Mouse (Mus musculus) limb, embryonic 10.5 days (tissue): Measurements from ENCODE around the gene Bpgm. TPM values are rescaled to one million over a fixed set of nuclear protein-coding genes. Genes with fewer than 3 reads are reported as not detected.

Source experiments
- DNase-seq: peaks from one replicate; pipeline ENCODE4 v3.0.0-alpha.2; 2017; ENCODE audit warnings: low spot score
- H3K27ac ChIP-seq: fragments of 300-500 bp; sonication (generic); 2 replicates; pipeline ENCODE4 v1.5.1; 2016; ENCODE audit warnings: mild to moderate bottlenecking
- H3K27me3 ChIP-seq: fragments of 300-500 bp; sonication (generic); 2 replicates; pipeline ENCODE4 v1.6.1; 2016; ENCODE audit warnings: low read depth, mild to moderate bottlenecking; ENCODE audit not compliant: poor library complexity, severe bottlenecking
- H3K36me3 ChIP-seq: fragments of 300-500 bp; sonication (generic); 2 replicates; pipeline ENCODE4 v1.6.1; 2016; ENCODE audit warnings: mild to moderate bottlenecking, moderate library complexity
- H3K4me1 ChIP-seq: fragments of 300-500 bp; sonication (generic); 2 replicates; pipeline ENCODE4 v1.6.1; 2016
- H3K4me3 ChIP-seq: fragments of 300-500 bp; sonication (generic); 2 replicates; pipeline ENCODE4 v1.5.1; 2016; ENCODE audit warnings: mild to moderate bottlenecking, moderate library complexity
- H3K9me3 ChIP-seq: fragments of 300-500 bp; sonication (generic); replicated peaks from 2 replicates; pipeline ENCODE4 v1.6.1; 2016; ENCODE audit warnings: mild to moderate bottlenecking
- WGBS: fragments of 180-500 bp; shearing (Covaris S2); methylation state at CpG from one replicate; pipeline ENCODE4 v1.1.7; 2016; 5-methylcytosine and 5-hydroxymethylcytosine counted together
- polyA plus RNA-seq: library from polyadenylated mRNA; unstranded; fragments of >200 nt; fragmentation: Nextera tagmentation; extraction: Ambion mirVana; gene quantifications from 2 replicates; pipeline ENCODE4 v1.2.1, GENCODE M21; 2016

Gene Bpgm
- polyA plus RNA-seq, 1 experiment from 2014 or later = 49.5 TPM

GRCm38 (mm10) chr6:34497991-34498625, 22.1 kb downstream of the Bpgm start:
- 77% methylated on average over 5 of the region's 5 CpGs for WGBS
- peaks cover 7% of the 10 kb centered on the region for H3K36me3 ChIP-seq
- peaks cover 33% of the 10 kb centered on the region for H3K4me1 ChIP-seq
- H3K4me3 ChIP-seq = no peak overlapping the region
- H3K9me3 ChIP-seq = no peaks in the 10 kb centered on the region
- H3K27ac ChIP-seq = 0 out of 2 replicates have a peak overlapping the region, but pooled peaks have one; percentile 11
- no peaks in the 10 kb centered on the region for H3K27me3 ChIP-seq
- DNase-seq = no peak

GRCm38 (mm10) chr6:34502291-34502690, 26.3 kb downstream of the Bpgm start:
- H3K27me3 ChIP-seq = no peaks in the 10 kb centered on the region
- H3K4me1 ChIP-seq = peaks cover 8% of the 10 kb centered on the region; the same call in 1 of the 2 replicates
- no peak overlapping the region for H3K4me3 ChIP-seq
- no peaks in the 10 kb centered on the region for H3K9me3 ChIP-seq
- no peak overlapping the region for H3K27ac ChIP-seq
- no peak for DNase-seq
- H3K36me3 ChIP-seq = peaks cover 14% of the 10 kb centered on the region
- WGBS = 92% methylated on average over 7 of the region's 7 CpGs

- H3K9me3 ChIP-seq = no peaks in the 10 kb centered on the region
- H3K27ac ChIP-seq = no peak overlapping the region
- no peaks in the 10 kb centered on the region for H3K4me1 ChIP-seq
- peaks cover 14% of the 10 kb centered on the region for H3K36me3 ChIP-seq
- H3K4me3 ChIP-seq = no peak overlapping the region
- WGBS = 83% methylated on average over 11 of the region's 11 CpGs
- DNase-seq = no peak
- no peaks in the 10 kb centered on the region for H3K27me3 ChIP-seq
Observed at GRCm38 (mm10) chr6:34505957-34506356, 29.9 kb downstream of the Bpgm start.

GRCm38 (mm10) chr6:34507581-34507980, 31.6 kb downstream of the Bpgm start:
- Histone ChIP-seq H3K4me1 (no peaks in the 10 kb centered on the region), H3K9me3 (no peaks in the 10 kb centered on the region), H3K4me3 (no peak overlapping the region), H3K36me3 (peaks cover 14% of the 10 kb centered on the region), H3K27me3 (no peaks in the 10 kb centered on the region), H3K27ac (no peak overlapping the region)
- no peak for DNase-seq
- WGBS = 91% methylated on average over 4 of the region's 4 CpGs

GRCm38 (mm10) chr6:34508016-34508415, 32.0 kb downstream of the Bpgm start:
- no peak overlapping the region for H3K27ac ChIP-seq
- DNase-seq = no peak
- WGBS = 85% methylated on average over 4 of the region's 4 CpGs

GRCm38 (mm10) chr6:34510277-34510676, 34.3 kb downstream of the Bpgm start:
- WGBS = 90% methylated on average over 5 of the region's 5 CpGs
- Histone ChIP-seq H3K27me3 (no peaks in the 10 kb centered on the region), H3K36me3 (peaks cover under 1% of the 10 kb centered on the region; the same call in 1 of the 2 replicates), H3K27ac (no peak overlapping the region), H3K4me3 (no peak overlapping the region), H3K9me3 (no peaks in the 10 kb centered on the region), H3K4me1 (peaks cover 5% of the 10 kb centered on the region)
- DNase-seq = no peak

More at GRCm38 (mm10) chr6:34508016-34508415, 32.0 kb downstream of the Bpgm start:
- H3K9me3 ChIP-seq = no peaks in the 10 kb centered on the region
- peaks cover 14% of the 10 kb centered on the region for H3K36me3 ChIP-seq
- H3K27me3 ChIP-seq = no peaks in the 10 kb centered on the region
- no peak overlapping the region for H3K4me3 ChIP-seq
- H3K4me1 ChIP-seq = no peaks in the 10 kb centered on the region

- H3K4me1 ChIP-seq = peaks cover 13% of the 10 kb centered on the region
- no peaks in the 10 kb centered on the region; the same call in 1 of the 2 replicates for H3K36me3 ChIP-seq
- H3K27me3 ChIP-seq = no peaks in the 10 kb centered on the region
- no peak overlapping the region for H3K27ac ChIP-seq
- no peak overlapping the region for H3K4me3 ChIP-seq
- DNase-seq = no peak
- 55% methylated on average over 2 of the region's 2 CpGs for WGBS
- no peaks in the 10 kb centered on the region for H3K9me3 ChIP-seq
Observed at GRCm38 (mm10) chr6:34511410-34511809, 35.4 kb downstream of the Bpgm start.

GRCm38 (mm10) chr6:34512741-34513140, 36.7 kb downstream of the Bpgm start:
- H3K36me3 ChIP-seq = no peaks in the 10 kb centered on the region
- no peaks in the 10 kb centered on the region for H3K9me3 ChIP-seq
- H3K4me1 ChIP-seq = peaks cover 17% of the 10 kb centered on the region
- no peak overlapping the region for H3K27ac ChIP-seq
- no peaks in the 10 kb centered on the region for H3K27me3 ChIP-seq
- H3K4me3 ChIP-seq = no peak overlapping the region
- DNase-seq = no peak

- peak overlapping the region; percentile 74; the same call in 1 of the 2 replicates for H3K27ac ChIP-seq
- DNase-seq = no peak
Observed at GRCm38 (mm10) chr6:34514655-34515054, 38.6 kb downstream of the Bpgm start.

GRCm38 (mm10) chr6:34515098-34515782, 39.2 kb downstream of the Bpgm start:
- Histone ChIP-seq H3K27ac (peak overlapping the region; percentile 74), H3K4me3 (no peak overlapping the region), H3K27me3 (no peaks in the 10 kb centered on the region), H3K4me1 (peaks cover 27% of the 10 kb centered on the region), H3K9me3 (no peaks in the 10 kb centered on the region), H3K36me3 (no peaks in the 10 kb centered on the region)
- 77% methylated on average over 10 of the region's 10 CpGs for WGBS
- no peak for DNase-seq

More at GRCm38 (mm10) chr6:34514655-34515054, 38.6 kb downstream of the Bpgm start:
- no peaks in the 10 kb centered on the region for H3K9me3 ChIP-seq
- H3K4me3 ChIP-seq = no peak overlapping the region
- 67% methylated on average over 5 of the region's 5 CpGs for WGBS
- peaks cover 21% of the 10 kb centered on the region for H3K4me1 ChIP-seq
- H3K27me3 ChIP-seq = no peaks in the 10 kb centered on the region
- no peaks in the 10 kb centered on the region for H3K36me3 ChIP-seq

GRCm38 (mm10) chr6:34515783-34516099, 39.7 kb downstream of the Bpgm start:
- 54% methylated on average over 1 of the region's 1 CpGs for WGBS
- H3K9me3 ChIP-seq = no peaks in the 10 kb centered on the region
- H3K27ac ChIP-seq = peak overlapping the region; percentile 74
- no peaks in the 10 kb centered on the region for H3K27me3 ChIP-seq
- DNase-seq = no peak
- no peaks in the 10 kb centered on the region for H3K36me3 ChIP-seq
- H3K4me1 ChIP-seq = peaks cover 31% of the 10 kb centered on the region
- H3K4me3 ChIP-seq = no peak overlapping the region

GRCm38 (mm10) chr6:34517750-34518149, 41.7 kb downstream of the Bpgm start:
- 84% methylated on average over 5 of the region's 5 CpGs for WGBS

GRCm38 (mm10) chr6:34519087-34519486, 43.1 kb downstream of the Bpgm start:
- Histone ChIP-seq H3K27ac (peak overlapping the region; percentile 68), H3K4me1 (peaks cover 42% of the 10 kb centered on the region), H3K36me3 (no peaks in the 10 kb centered on the region), H3K4me3 (no peak overlapping the region), H3K9me3 (no peaks in the 10 kb centered on the region), H3K27me3 (no peaks in the 10 kb centered on the region)
- DNase-seq = no peak
- WGBS = 84% methylated on average over 1 of the region's 1 CpGs

More at GRCm38 (mm10) chr6:34517750-34518149, 41.7 kb downstream of the Bpgm start:
- Histone ChIP-seq H3K9me3 (no peaks in the 10 kb centered on the region), H3K36me3 (no peaks in the 10 kb centered on the region), H3K27me3 (no peaks in the 10 kb centered on the region), H3K4me1 (peaks cover 42% of the 10 kb centered on the region), H3K27ac (peak overlapping the region; percentile 68), H3K4me3 (no peak overlapping the region)
- no peak for DNase-seq
